8 mouse cellular contexts compared by ENCODE assay signal in genomic region chr5:139449926-139450325, GRCm38 (mm10). TPM values are rescaled to one million over a fixed set of nuclear protein-coding genes. Genes with fewer than 3 reads are reported as not detected.
DNase-seq lines count a peak whose midpoint lies in the region; ATAC-seq and TF ChIP-seq lines count a peak whose summit lies in the region.
"Had no signal": no experiment of that assay in that cellular context is flagged by ENCODE, and none has a peak within 500 bp of the region (broad histone marks: within the 10 kb centered on the region; RNA-seq: fewer than 3 reads in every experiment).

No protein-coding gene starts in this region.

- H3K9me3 ChIP-seq in lung, embryonic 16.5 days (ENCODE audit: control insufficient read depth, low read length), result no peaks in the 10 kb centered on the region
- H3K9me3 ChIP-seq in hindbrain, embryonic 14.5 days (ENCODE audit: control insufficient read depth, low read length), result no peaks in the 10 kb centered on the region
- H3K9me3 ChIP-seq in neural tube, embryonic 14.5 days (ENCODE audit: control insufficient read depth, low read length), result no peaks in the 10 kb centered on the region
- H3K9me3 ChIP-seq: stomach, embryonic 15.5 days had no signal

- no peaks in the 10 kb centered on the region for H3K27me3 ChIP-seq in lung, embryonic 16.5 days (ENCODE audit: control insufficient read depth, insufficient read depth, low read depth, low read length)
- no peaks in the 10 kb centered on the region for H3K27me3 ChIP-seq in hindbrain, embryonic 14.5 days (ENCODE audit: control insufficient read depth, insufficient read depth, low read length)
- H3K27me3 ChIP-seq in neural tube, embryonic 14.5 days (ENCODE audit: control insufficient read depth, insufficient read depth, low read length), result no peaks in the 10 kb centered on the region
- H3K27me3 ChIP-seq in cerebellum, adult 2 months (ENCODE audit: control insufficient read depth, insufficient read depth, low read length), result no peaks in the 10 kb centered on the region
- H3K27me3 ChIP-seq: stomach, embryonic 15.5 days had no signal

- no peak overlapping the region for H3K9ac ChIP-seq in lung, embryonic 16.5 days (ENCODE audit: low read length)
- H3K9ac ChIP-seq in hindbrain, embryonic 14.5 days, result no peak overlapping the region
- H3K9ac ChIP-seq in neural tube, embryonic 14.5 days (replicated peaks; ENCODE audit: low read depth, low read length), result no peak overlapping the region
- H3K9ac ChIP-seq: stomach, embryonic 15.5 days had no signal

- H3K27ac ChIP-seq in lung, embryonic 16.5 days (ENCODE audit: low read length), result peak overlapping the region; percentile 50
- peak overlapping the region; percentile 49; the same call in 1 of the 2 replicates for H3K27ac ChIP-seq in hindbrain, embryonic 14.5 days
- H3K27ac ChIP-seq in neural tube, embryonic 14.5 days (ENCODE audit: low read depth, low read length), result 0 out of 2 replicates have a peak overlapping the region, but pooled peaks have one; percentile 25
- no peak overlapping the region for H3K27ac ChIP-seq in cerebellum, adult 2 months (ENCODE audit: insufficient read depth, low read length)
- H3K27ac ChIP-seq: stomach, embryonic 15.5 days had no signal

- H3K4me3 ChIP-seq in lung, embryonic 16.5 days (ENCODE audit: low read length), result no peak overlapping the region
- no peak overlapping the region for H3K4me3 ChIP-seq in hindbrain, embryonic 14.5 days (replicated peaks; ENCODE audit: low read length)
- no peak overlapping the region for H3K4me3 ChIP-seq in neural tube, embryonic 14.5 days (ENCODE audit: low read depth, low read length)
- H3K4me3 ChIP-seq in cerebellum, adult 2 months (replicated peaks; ENCODE audit: insufficient read depth, low read depth, low read length), result no peak overlapping the region
- H3K4me3 ChIP-seq: stomach, embryonic 15.5 days had no signal

- peaks cover 24% of the 10 kb centered on the region for H3K4me1 ChIP-seq in lung, embryonic 16.5 days (replicated peaks; ENCODE audit: control insufficient read depth, insufficient read depth, low read length)
- peaks cover 21% of the 10 kb centered on the region; the same call in 1 of the 2 replicates for H3K4me1 ChIP-seq in hindbrain, embryonic 14.5 days (replicated peaks; ENCODE audit: control insufficient read depth, insufficient read depth, low read length)
- peaks cover 9% of the 10 kb centered on the region; the same call in 1 of the 2 replicates for H3K4me1 ChIP-seq in neural tube, embryonic 14.5 days (ENCODE audit: control insufficient read depth, insufficient read depth, low read length)
- peaks cover 13% of the 10 kb centered on the region for H3K4me1 ChIP-seq in cerebellum, adult 2 months (ENCODE audit: control insufficient read depth, insufficient read depth, low read length)

- TF ChIP-seq POLR2A in cerebellum, adult 2 months (IDR thresholded peaks at IDR 0.05; ENCODE audit: borderline replicate concordance, insufficient read depth, low read length), result no peak

- H3K36me3 ChIP-seq in lung, embryonic 16.5 days (ENCODE audit: control insufficient read depth, insufficient read depth, low read length), result no peaks in the 10 kb centered on the region
- H3K36me3 ChIP-seq in hindbrain, embryonic 14.5 days (replicated peaks; ENCODE audit: control insufficient read depth, insufficient read depth), result peaks cover 13% of the 10 kb centered on the region
- H3K36me3 ChIP-seq in neural tube, embryonic 14.5 days (ENCODE audit: control insufficient read depth, insufficient read depth, low read length), result no peaks in the 10 kb centered on the region
- H3K36me3 ChIP-seq: stomach, embryonic 15.5 days had no signal

- 31% methylated on average over 4 of the region's 4 CpGs for WGBS in lung, embryonic 16.5 days
- WGBS in hindbrain, embryonic 14.5 days, result 15% methylated on average over 4 of the region's 4 CpGs
- 20% methylated on average over 4 of the region's 4 CpGs for WGBS in neural tube, embryonic 14.5 days
- WGBS in cerebellum, adult 2 months, result 45% methylated on average over 4 of the region's 4 CpGs

- no peak for TF ChIP-seq CTCF in cerebellum, adult 2 months (IDR thresholded peaks at IDR 0.05; ENCODE audit: borderline replicate concordance, insufficient read depth, low read depth, low read length)

- peak; percentile 36 for ATAC-seq in lung, embryonic 16.5 days (ENCODE audit: low read depth)
- ATAC-seq in hindbrain, embryonic 14.5 days (ENCODE audit: low FRiP score), result peak; percentile 71; the same call in 1 of the 2 replicates
- ATAC-seq in neural tube, embryonic 14.5 days (ENCODE audit: low read depth), result peak; percentile 75; the same call in 1 of the 2 replicates

- DNase-seq in lung, postnatal 4 days, result no peak
- peak; percentile 26 for DNase-seq in embryo, embryonic 11 days
- no peak for DNase-seq in hindbrain, embryonic 14.5 days (ENCODE audit: low spot score)
- DNase-seq in cerebellum, adult 2 months, result no peak
- DNase-seq in adipocyte (ENCODE audit: low spot score), result no peak

- H3K4me2 ChIP-seq in lung, embryonic 16.5 days (ENCODE audit: low read depth, low read length), result no peak overlapping the region
- H3K4me2 ChIP-seq in hindbrain, embryonic 14.5 days (replicated peaks), result no peak overlapping the region
- H3K4me2 ChIP-seq in neural tube, embryonic 14.5 days (ENCODE audit: low read depth, low read length), result no peak overlapping the region
- H3K4me2 ChIP-seq: stomach, embryonic 15.5 days had no signal

RNA-seq across cellular contexts. Expression of gene 3110082I17Rik, which starts 10.4 kb away (rescaled TPM):
- polyA plus RNA-seq in lung, embryonic 16.5 days (2015; fragmentation: Nextera tagmentation; extraction: Ambion mirVana), result 35.6 and 38.6 TPM in 2 replicates
- polyA plus RNA-seq in hindbrain, embryonic 14.5 days (2014; fragmentation: Nextera tagmentation; extraction: Ambion mirVana), result 12.7 and 13.6 TPM in 2 replicates
- polyA plus RNA-seq in neural tube, embryonic 14.5 days (2014; fragmentation: Nextera tagmentation; extraction: Ambion mirVana), result 11.7 and 12.1 TPM in 2 replicates
- polyA plus RNA-seq in cerebellum, adult 2 months (2012; rRNA removed), result 7.1 and 7.4 TPM in 2 replicates

RNA-seq across cellular contexts. Expression of gene Gper1, which starts 27.0 kb away (rescaled TPM):
- 7.4 and 7.6 TPM in 2 replicates for polyA plus RNA-seq in lung, embryonic 16.5 days (2015; fragmentation: Nextera tagmentation; extraction: Ambion mirVana)
- 7.5 TPM in 2 replicates for polyA plus RNA-seq in hindbrain, embryonic 14.5 days (2014; fragmentation: Nextera tagmentation; extraction: Ambion mirVana)
- polyA plus RNA-seq in neural tube, embryonic 14.5 days (2014; fragmentation: Nextera tagmentation; extraction: Ambion mirVana), result 6.2 and 9.5 TPM in 2 replicates
- polyA plus RNA-seq in cerebellum, adult 2 months (2012; rRNA removed), result 4.0 and 4.4 TPM in 2 replicates

RNA-seq across cellular contexts. Expression of gene Zfand2a, which starts 34.4 kb away (rescaled TPM):
- 9.3 and 10.7 TPM in 2 replicates for polyA plus RNA-seq in lung, embryonic 16.5 days (2015; fragmentation: Nextera tagmentation; extraction: Ambion mirVana)
- 13.9 and 15.9 TPM in 2 replicates for polyA plus RNA-seq in hindbrain, embryonic 14.5 days (2014; fragmentation: Nextera tagmentation; extraction: Ambion mirVana)
- polyA plus RNA-seq in neural tube, embryonic 14.5 days (2014; fragmentation: Nextera tagmentation; extraction: Ambion mirVana), result 13.3 and 15.2 TPM in 2 replicates
- polyA plus RNA-seq in cerebellum, adult 2 months (2012; rRNA removed), result 37.1 and 42.8 TPM in 2 replicates

RNA-seq across cellular contexts. Expression of gene C130050O18Rik, which starts 44.8 kb away (rescaled TPM):
- 1.3 and 1.7 TPM in 2 replicates for polyA plus RNA-seq in lung, embryonic 16.5 days (2015; fragmentation: Nextera tagmentation; extraction: Ambion mirVana)
- polyA plus RNA-seq in hindbrain, embryonic 14.5 days (2014; fragmentation: Nextera tagmentation; extraction: Ambion mirVana), result 0.26 and 0.32 TPM in 2 replicates
- 0.17 and 0.23 TPM in 2 replicates for polyA plus RNA-seq in neural tube, embryonic 14.5 days (2014; fragmentation: Nextera tagmentation; extraction: Ambion mirVana)
- 0.21 and 0.25 TPM in 2 replicates for polyA plus RNA-seq in cerebellum, adult 2 months (2012; rRNA removed)
